In the genomic region with DNA sequence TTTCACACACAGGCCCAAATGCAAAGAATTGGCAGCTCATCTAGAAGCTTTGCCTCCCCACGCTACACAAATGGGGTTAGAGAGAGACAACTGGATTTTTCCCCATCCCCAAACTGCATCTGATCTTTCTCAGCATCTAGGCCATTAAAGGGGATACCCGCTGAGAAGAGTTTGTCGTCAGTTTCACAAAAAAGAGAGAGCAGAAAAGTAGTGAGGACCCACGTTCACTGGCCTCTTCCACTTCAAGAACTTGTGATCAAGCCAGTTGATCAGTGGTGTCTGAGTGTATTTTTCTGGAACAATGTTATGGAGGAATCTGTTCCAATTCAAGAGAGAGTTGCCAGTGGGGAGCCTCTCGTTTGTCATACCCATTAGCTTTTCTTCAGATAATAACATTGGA, we compare ENCODE assay signal across 9 mouse cellular contexts. TPM values are rescaled to one million over a fixed set of nuclear protein-coding genes. Genes with fewer than 3 reads are reported as not detected.
DNase-seq lines count a peak whose midpoint lies in the region; ATAC-seq and TF ChIP-seq lines count a peak whose summit lies in the region.
"Had no signal": no experiment of that assay in that cellular context is flagged by ENCODE, and none has a peak within 500 bp of the region (broad histone marks: within the 10 kb centered on the region; RNA-seq: fewer than 3 reads in every experiment).

No protein-coding gene starts in this region.

- H3K9me3 ChIP-seq in kidney, embryonic 14.5 days (ENCODE audit: control insufficient read depth, low read length), result no peaks in the 10 kb centered on the region
- H3K9me3 ChIP-seq in hindbrain, embryonic 13.5 days, result no peaks in the 10 kb centered on the region
- H3K9me3 ChIP-seq in midbrain, embryonic 15.5 days, result no peaks in the 10 kb centered on the region

- peak overlapping the region; percentile 100 for H3K27ac ChIP-seq in kidney, embryonic 14.5 days (ENCODE audit: low read depth, low read length)
- H3K27ac ChIP-seq in hindbrain, embryonic 13.5 days, result peak overlapping the region; percentile 76
- peak overlapping the region; percentile 99 for H3K27ac ChIP-seq in midbrain, embryonic 15.5 days
- H3K27ac ChIP-seq in thymus, adult 2 months (ENCODE audit: control insufficient read depth, insufficient read depth, low read length), result no peak overlapping the region

- H3K9ac ChIP-seq in kidney, embryonic 14.5 days (ENCODE audit: low read depth, low read length), result peak overlapping the region; percentile 98
- peak overlapping the region; percentile 80 for H3K9ac ChIP-seq in hindbrain, embryonic 13.5 days
- peak overlapping the region; percentile 95 for H3K9ac ChIP-seq in midbrain, embryonic 15.5 days

- peaks cover 17% of the 10 kb centered on the region; the same call in 1 of the 2 replicates for H3K4me1 ChIP-seq in kidney, embryonic 14.5 days (ENCODE audit: control insufficient read depth, insufficient read depth, low read length)
- peaks cover 42% of the 10 kb centered on the region for H3K4me1 ChIP-seq in hindbrain, embryonic 13.5 days (replicated peaks)
- peaks cover 26% of the 10 kb centered on the region for H3K4me1 ChIP-seq in midbrain, embryonic 15.5 days
- H3K4me1 ChIP-seq in thymus, adult 2 months (replicated peaks; ENCODE audit: control insufficient read depth, insufficient read depth, low read length), result peaks cover 2% of the 10 kb centered on the region; the same call in 1 of the 2 replicates

- WGBS in kidney, embryonic 14.5 days, result 3% methylated on average over 5 of the region's 5 CpGs
- 1% methylated on average over 5 of the region's 5 CpGs for WGBS in hindbrain, embryonic 13.5 days
- 1% methylated on average over 5 of the region's 5 CpGs for WGBS in midbrain, embryonic 15.5 days
- 71% methylated on average over 5 of the region's 5 CpGs for WGBS in thymus, adult 2 months

- H3K36me3 ChIP-seq in kidney, embryonic 14.5 days (ENCODE audit: control insufficient read depth, insufficient read depth, low read length), result peaks cover 4% of the 10 kb centered on the region; the same call in 1 of the 2 replicates
- no peaks in the 10 kb centered on the region for H3K36me3 ChIP-seq in hindbrain, embryonic 13.5 days
- no peaks in the 10 kb centered on the region for H3K36me3 ChIP-seq in midbrain, embryonic 15.5 days (replicated peaks)
- H3K36me3 ChIP-seq in thymus, adult 2 months (ENCODE audit: control insufficient read depth, insufficient read depth, low read length), result no peaks in the 10 kb centered on the region

- no peak for ATAC-seq in kidney, embryonic 14.5 days (ENCODE audit: low FRiP score, low TSS enrichment)
- ATAC-seq in hindbrain, embryonic 13.5 days (ENCODE audit: low FRiP score), result no peak
- no peak for ATAC-seq in midbrain, embryonic 15.5 days (replicated peaks)

- H3K4me3 ChIP-seq in kidney, embryonic 14.5 days (ENCODE audit: low read length), result peak overlapping the region; percentile 99
- peak overlapping the region; percentile 86 for H3K4me3 ChIP-seq in hindbrain, embryonic 13.5 days
- peak overlapping the region; percentile 83 for H3K4me3 ChIP-seq in midbrain, embryonic 15.5 days
- no peak overlapping the region for H3K4me3 ChIP-seq in thymus, adult 2 months (ENCODE audit: control insufficient read depth, insufficient read depth, low read length)

- TF ChIP-seq POLR2A in thymus, adult 2 months (IDR thresholded peaks at IDR 0.05; ENCODE audit: control insufficient read depth, extremely low read depth, insufficient read depth, low read length, poor library complexity), result no peak

- DNase-seq in kidney, adult 18-20 months, result no peak
- peak; percentile 65 for DNase-seq in embryo, embryonic 10.5 days (ENCODE audit: low spot score)
- no peak for DNase-seq in thymus, adult 2 months
- no peak for DNase-seq in ovary, postnatal 36 days (ENCODE audit: low spot score)
- DNase-seq in gastrocnemius, postnatal 10 days, result no peak

- no peaks in the 10 kb centered on the region for H3K27me3 ChIP-seq in kidney, embryonic 14.5 days (ENCODE audit: control insufficient read depth, insufficient read depth, low read length)
- no peaks in the 10 kb centered on the region for H3K27me3 ChIP-seq in hindbrain, embryonic 13.5 days
- no peaks in the 10 kb centered on the region for H3K27me3 ChIP-seq in midbrain, embryonic 15.5 days (replicated peaks)
- H3K27me3 ChIP-seq in thymus, adult 2 months (ENCODE audit: control insufficient read depth, insufficient read depth, low read length), result 0 out of 2 replicates have a peak, but pooled peaks cover 3% of the 10 kb centered on the region

- no peak for TF ChIP-seq CTCF in thymus, adult 2 months (IDR thresholded peaks at IDR 0.05; ENCODE audit: borderline replicate concordance, control insufficient read depth, extremely low read depth, insufficient read depth, low read length, poor library complexity)

- peak overlapping the region; percentile 61 for H3K4me2 ChIP-seq in kidney, embryonic 14.5 days (replicated peaks; ENCODE audit: low read depth, low read length)
- H3K4me2 ChIP-seq in hindbrain, embryonic 13.5 days, result peak overlapping the region; percentile 69
- peak overlapping the region; percentile 55 for H3K4me2 ChIP-seq in midbrain, embryonic 15.5 days

RNA-seq across cellular contexts. Expression of a gene that starts 2.7 kb away (rescaled TPM):
- 107 and 120 TPM in 2 replicates for polyA plus RNA-seq in kidney, embryonic 14.5 days (2014; fragmentation: Nextera tagmentation; extraction: Ambion mirVana)
- 53.6 and 54.9 TPM in 2 replicates for polyA plus RNA-seq in hindbrain, embryonic 13.5 days (2015; fragmentation: Nextera tagmentation; extraction: Ambion mirVana)
- polyA plus RNA-seq in midbrain, embryonic 15.5 days (2015; fragmentation: Nextera tagmentation; extraction: Ambion mirVana), result 83.0 and 88.2 TPM in 2 replicates
- 9.4 and 13.0 TPM in 2 replicates for polyA plus RNA-seq in thymus, adult 2 months (2012; rRNA removed)
- 10 to 100 TPM; 27.0 to 32.2 TPM for total RNA-seq in gastrocnemius, postnatal 10 days (2021)
- total RNA-seq: MEL had no signal
